Mouse (Mus musculus): ENCODE measurements around the gene Tti1.

DNA sequence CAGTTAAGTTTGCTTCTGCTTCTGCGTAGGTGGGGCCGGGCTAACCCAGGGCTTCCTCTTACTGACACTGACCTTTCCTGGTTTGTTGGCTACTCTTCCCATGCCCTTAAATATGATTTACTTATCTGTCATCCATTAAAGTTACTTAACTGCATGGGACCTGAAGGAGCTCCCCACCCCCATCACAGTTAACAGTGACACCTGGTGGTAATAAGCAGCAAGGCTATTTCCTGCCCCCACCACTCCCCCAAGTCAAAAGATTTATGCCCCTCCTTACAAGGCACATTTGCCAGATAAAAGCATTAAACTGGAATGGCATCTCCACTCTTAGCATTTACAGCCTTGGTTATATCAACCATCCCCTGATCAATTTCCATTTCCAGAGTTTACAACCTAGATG, 38.3 kb downstream of the Tti1 start:
- TF ChIP-seq CTCF (IDR thresholded peaks at IDR 0.05; ENCODE audit: low read depth) (peak; percentile 76), EP300 (optimal IDR thresholded peaks at IDR 0.05) (no peak)
